Mouse (Mus musculus) c-Kit-positive CD71-positive TER-119-negative erythroid progenitor cells, embryonic 14.5 days (primary cell): ENCODE results near the gene Myo18a.

Experiments used
- DNase-seq: peaks from one replicate; pipeline ENCODE4 v3.0.0-alpha.2; 2013; ENCODE audit warnings: low read depth

Gene Myo18a

DNA sequence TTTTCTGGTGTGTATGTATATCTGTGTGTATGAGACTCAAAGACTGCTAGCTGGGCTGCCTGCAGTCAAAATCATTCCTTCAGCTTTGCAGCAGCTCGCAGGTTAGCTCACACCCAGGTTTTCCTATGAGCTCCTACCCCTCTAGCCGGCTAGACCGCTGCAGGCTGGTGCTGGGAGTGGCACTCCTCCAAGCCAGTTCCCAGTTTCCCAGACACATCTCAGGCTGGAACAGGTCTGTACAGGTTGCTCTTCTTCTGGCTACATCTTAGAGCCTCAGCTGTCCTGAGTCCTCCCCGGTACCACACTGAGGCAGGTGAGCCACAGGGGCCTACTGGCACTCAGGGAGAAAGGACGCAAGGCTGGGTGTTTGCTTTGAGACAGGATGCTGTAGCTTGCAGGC, 74.8 kb downstream of the Myo18a start:
- no peak for DNase-seq

DNA sequence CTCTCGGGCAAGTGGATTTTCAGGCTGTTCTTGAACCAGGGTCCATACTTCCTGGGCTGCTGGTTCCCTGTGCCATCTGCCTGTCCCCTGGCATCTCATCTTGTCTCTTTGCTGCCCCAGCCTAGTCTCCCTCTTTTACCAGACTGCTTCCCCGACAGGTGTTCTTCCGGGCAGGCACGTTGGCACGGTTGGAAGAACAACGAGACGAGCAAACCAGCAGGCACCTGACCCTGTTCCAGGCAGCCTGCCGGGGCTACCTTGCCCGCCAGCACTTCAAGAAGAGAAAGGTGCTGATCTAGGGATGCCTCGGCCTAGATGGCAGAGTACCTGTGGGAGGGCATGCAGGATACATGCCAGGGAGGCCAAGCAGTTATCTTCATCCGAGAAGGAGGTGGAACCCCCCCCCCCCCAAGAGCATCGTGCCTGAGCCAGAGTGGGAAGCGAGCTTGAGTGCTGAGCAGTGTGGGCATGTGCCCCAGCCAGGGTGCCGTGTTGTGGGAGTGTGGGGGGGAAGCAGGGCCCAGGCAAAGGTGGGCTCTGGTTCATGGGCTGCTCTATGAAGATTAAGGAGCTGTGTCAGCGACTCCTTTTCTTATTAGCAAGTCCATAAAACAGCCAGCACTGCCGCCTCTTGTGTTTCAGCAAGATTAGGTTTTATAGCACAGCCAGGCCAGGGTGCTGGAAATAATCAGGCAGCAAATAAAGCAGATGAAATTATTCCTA, 77.6 kb downstream of the Myo18a start:
- DNase-seq, result no peak

DNA sequence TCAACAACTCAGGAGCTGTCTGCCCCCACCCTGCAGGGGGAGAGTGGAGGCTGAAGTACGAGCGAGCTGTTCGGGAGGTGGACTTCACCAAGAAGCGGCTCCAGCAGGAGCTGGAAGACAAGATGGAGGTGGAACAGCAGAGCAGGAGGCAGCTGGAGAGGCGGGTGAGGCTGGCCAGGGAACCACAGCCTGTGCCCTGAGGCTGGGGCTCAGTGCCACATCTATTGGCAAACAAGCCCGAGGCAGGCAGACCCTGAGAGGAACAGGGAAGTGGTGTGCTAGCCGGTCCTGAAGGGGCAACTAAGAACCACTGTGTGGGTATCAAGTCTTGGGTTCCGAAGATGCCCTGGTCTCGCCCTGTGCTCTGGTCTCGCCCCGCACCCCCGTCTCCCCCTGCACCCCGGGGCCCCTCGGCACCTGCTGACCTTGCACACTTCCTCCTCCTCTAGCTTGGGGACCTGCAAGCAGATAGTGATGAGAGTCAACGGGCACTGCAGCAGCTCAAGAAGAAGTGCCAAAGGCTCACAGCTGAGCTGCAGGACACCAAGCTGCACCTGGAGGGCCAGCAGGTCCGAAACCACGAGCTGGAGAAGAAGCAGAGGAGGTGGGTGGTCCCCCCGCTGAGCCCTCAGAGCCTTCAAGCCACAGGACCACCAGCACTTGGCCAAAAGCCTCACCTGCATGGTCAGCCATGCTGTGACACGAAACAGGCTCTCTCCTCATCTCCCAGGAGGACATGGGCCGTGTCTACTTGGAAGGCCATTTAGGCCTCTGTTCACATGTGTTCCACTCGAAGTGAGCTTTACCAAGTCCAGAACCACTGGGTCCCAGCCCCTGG, 80.2 kb downstream of the Myo18a start:
- no peak for DNase-seq

GRCm38 (mm10) chr11:77843906-77844200, 80.8 kb downstream of the Myo18a start:
- DNase-seq, result no peak

GRCm38 (mm10) chr11:77847599-77848128, 84.6 kb downstream of the Myo18a start:
- DNase-seq, result no peak

DNA sequence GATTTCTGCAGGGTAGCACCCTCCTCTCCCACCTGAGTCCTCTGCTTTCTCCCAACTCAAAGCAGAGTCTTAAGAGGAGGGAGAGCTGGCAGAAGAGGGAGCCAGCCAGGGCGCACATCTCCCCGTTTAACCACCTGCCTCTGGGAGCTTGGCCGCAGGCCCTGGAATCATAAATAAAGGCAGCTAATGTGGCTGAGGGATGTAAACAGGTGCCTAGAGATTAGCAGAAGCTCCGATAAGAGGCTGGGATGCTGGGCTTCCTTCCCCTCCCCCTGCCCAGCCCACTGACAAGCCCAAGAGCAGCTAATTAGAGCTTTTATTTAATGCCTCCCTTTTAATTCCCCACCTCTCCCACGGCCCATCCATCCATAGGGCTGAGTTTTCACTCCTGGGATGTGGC, 85.1 kb downstream of the Myo18a start:
- DNase-seq, result no peak

GRCm38 (mm10) chr11:77849151-77849550, 86.1 kb downstream of the Myo18a start:
- no peak for DNase-seq

DNA sequence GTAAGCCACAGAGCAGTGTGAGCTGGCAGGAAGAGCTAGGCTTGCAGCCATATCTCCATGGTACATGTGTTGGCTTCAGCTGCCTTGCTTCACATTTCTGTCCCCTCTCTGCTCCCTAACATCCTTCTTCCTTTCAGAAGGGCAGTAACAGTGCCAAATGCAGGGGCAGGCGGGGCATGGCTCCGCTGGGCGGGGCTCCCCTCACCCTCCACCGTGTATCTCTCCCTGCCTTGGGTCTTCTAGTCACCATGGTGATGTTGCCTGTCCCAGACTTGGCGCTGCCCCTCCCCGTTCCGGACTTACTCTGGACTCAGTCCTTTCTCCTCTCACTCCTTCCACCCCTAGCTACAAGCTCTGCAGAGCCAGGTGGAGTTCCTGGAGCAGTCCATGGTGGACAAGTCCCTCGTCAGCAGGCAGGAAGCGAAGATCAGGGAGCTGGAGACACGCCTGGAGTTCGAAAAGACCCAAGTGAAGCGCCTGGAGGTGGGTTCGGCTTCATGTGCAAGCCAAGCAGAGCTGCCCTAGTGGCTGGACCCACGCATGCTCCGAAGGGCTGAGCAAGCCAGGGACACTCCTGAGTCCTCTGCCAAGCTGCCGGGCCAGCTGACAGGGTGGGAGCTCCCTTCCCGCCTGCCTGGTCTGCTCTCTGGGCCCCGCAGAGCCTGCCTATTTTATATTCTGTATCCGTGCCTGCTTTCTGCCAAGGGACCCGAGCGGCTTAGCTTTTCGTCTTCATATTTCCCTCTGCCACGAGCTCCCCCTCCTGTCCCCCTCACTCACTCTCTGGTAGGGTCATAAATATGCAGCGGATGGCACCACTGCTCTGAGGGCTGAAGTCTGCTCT, 87.6 kb downstream of the Myo18a start:
- no peak for DNase-seq

DNA sequence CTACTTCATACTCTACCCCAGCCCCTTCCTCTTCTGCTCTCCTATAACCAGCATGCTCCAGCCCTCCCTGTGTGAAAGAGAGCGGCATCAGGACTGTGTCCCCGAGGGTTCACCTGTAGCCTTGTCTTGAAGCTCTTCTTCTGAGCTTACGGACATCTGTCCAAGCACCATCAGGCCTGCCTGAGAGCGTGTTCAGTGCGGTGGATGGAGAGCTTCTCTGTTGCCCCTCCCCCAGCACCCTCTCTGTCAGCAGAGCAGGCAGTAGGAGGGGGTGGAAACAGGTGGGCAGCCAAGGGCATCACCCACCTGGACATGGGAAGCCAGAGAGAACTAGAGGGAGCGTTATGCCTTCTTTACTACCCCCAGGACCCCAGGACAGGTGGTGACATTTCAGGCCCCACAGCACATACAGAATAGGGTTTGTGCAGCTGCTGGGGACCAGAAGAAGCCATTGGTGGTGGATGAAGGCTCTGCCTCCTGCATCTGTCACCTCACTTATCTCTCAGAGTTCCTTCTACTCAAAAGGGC, 88.5 kb downstream of the Myo18a start:
- no peak for DNase-seq

DNA sequence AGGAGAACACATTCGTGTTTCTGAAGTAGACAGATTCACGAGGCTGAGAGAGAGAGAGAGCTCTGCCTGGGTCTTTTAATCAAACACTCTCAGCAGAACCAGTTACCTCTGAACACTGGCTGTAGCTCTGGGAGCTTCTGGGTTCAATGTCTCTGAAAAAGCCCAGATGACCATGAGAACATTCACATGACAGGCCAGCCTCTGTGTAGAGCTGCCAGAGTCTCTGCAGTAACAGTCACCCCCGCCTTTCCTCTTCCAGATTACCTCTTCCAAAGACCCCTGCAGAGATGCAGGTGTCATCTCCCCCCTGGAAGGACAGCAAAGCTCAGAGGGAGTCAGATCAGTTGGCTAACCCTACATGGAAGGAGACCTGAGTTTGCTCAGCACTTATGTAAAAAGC, 89.1 kb downstream of the Myo18a start:
- no peak for DNase-seq

GRCm38 (mm10) chr11:77852941-77853668, 90.1 kb downstream of the Myo18a start:
- DNase-seq, result no peak

- DNase-seq, result no peak
Observed at GRCm38 (mm10) chr11:77854641-77855040, 91.6 kb downstream of the Myo18a start.

DNA sequence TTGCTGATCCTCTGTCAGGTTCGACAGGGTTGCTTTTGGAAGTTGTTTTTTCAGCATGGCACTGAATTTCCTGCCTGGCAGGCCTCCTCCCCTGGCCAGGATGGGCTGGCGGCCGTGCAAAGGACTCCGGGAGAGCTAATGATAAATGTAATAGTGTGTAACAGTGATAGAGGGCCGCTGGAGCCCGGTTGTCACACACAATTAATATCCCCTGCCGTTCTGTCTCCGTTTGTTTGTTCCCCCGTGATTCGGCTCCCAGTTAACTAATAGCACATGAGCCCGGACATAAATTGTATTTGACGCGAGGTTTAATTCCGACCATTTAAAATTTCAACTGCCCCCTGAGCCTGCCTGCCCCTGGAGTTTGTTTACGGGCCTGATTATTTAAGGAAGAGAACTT, 92.3 kb downstream of the Myo18a start:
- no peak for DNase-seq

DNA sequence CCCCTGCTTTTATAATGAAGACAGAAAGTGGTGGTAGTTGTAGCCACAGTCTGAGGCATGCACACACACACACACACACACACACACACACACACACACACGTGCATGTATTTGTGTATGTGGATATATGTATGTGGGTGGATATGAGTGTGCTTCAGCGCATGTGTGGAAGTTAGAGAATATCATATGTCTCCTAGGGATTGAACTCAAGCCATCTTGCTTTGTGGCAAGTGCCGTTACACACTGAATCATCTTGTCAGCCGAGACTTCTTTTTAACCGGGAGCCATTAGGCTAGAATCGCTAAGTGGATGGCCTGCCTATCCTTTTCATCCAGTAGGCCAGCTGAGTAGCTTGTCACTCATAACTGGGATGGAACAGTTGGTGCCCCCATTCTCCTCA, 94.0 kb downstream of the Myo18a start:
- DNase-seq, result no peak

- DNase-seq, result no peak
Observed at GRCm38 (mm10) chr11:77858589-77858988, 95.5 kb downstream of the Myo18a start.

- no peak for DNase-seq
Observed at GRCm38 (mm10) chr11:77860947-77861346, 97.9 kb downstream of the Myo18a start.

GRCm38 (mm10) chr11:77862887-77863286, 99.8 kb downstream of the Myo18a start:
- no peak for DNase-seq

- DNase-seq, result no peak
Observed at GRCm38 (mm10) chr11:77864771-77865170, 101.7 kb downstream of the Myo18a start.

DNA sequence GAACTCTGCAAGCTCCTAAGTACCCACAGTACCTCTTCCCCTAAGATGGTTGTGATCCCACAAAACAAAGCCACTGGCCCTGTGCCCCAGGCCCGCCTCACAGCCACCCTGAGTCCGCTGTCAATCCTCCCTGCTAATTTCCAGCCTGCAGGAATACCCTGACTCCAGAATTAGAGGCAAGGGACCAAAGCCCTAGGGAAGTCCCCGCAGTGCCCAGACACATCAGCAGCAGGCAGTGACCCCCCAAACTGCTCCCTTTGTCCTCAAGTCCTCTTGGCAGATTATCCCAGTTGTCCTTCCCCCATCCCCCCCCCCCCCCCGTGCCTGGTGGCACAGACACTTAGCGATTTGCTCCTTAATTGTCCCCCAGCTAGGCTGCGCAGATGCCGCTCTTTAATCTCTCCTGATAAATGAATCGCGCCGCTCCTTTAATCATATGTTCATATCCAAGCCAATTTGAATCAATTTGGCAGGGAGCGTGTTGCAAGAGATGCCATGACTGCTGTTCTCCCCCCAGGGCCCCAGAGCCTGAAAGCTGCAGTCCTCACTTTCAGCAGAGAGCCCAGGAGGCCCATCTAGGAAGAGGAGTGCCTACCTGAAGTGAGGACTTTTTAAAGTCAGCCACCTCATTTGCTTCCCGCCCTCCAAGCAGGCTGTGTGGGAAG, 104.5 kb downstream of the Myo18a start:
- no peak for DNase-seq

GRCm38 (mm10) chr11:77871436-77871835, 108.4 kb downstream of the Myo18a start:
- DNase-seq, result no peak

GRCm38 (mm10) chr11:77872236-77872635, 109.2 kb downstream of the Myo18a start:
- no peak for DNase-seq
